Mouse (Mus musculus) heart, embryonic 11.5 days (tissue): ENCODE results near the gene Cdc42bpg. TPM values are rescaled to one million over a fixed set of nuclear protein-coding genes. Genes with fewer than 3 reads are reported as not detected.

Experiments used
- ATAC-seq: fragments of 200-750 bp; cut with Nextera tagmentation; replicated peaks from 2 replicates; pipeline ENCODE4 v1.8.0; 2017; ENCODE audit warnings: moderate library complexity; ENCODE audit not compliant: insufficient number of reproducible peaks, low FRiP score, low TSS enrichment
- H3K27ac ChIP-seq: fragments of 300-500 bp; sonication (generic); 2 replicates; pipeline ENCODE4 v1.5.1; 2014; ENCODE audit warnings: mild to moderate bottlenecking, low read depth, low read length
- H3K27me3 ChIP-seq: fragments of 300-500 bp; sonication (generic); 2 replicates; pipeline ENCODE4 v1.6.1; 2014; ENCODE audit warnings: mild to moderate bottlenecking, low read length, mixed read lengths; ENCODE audit not compliant: control insufficient read depth, insufficient read depth
- H3K36me3 ChIP-seq: fragments of 300-500 bp; sonication (generic); 2 replicates; pipeline ENCODE4 v1.6.1; 2014; ENCODE audit warnings: mild to moderate bottlenecking, low read length, moderate library complexity, mixed read lengths; ENCODE audit not compliant: control insufficient read depth, insufficient read depth
- H3K4me1 ChIP-seq: fragments of 300-500 bp; sonication (generic); 2 replicates; pipeline ENCODE4 v1.6.1; 2014; ENCODE audit warnings: low read length; ENCODE audit not compliant: control insufficient read depth, insufficient read depth
- H3K4me2 ChIP-seq: fragments of 300-500 bp; sonication (generic); 2 replicates; pipeline ENCODE4 v1.6.1; 2014; ENCODE audit warnings: mild to moderate bottlenecking, moderate library complexity
- H3K4me3 ChIP-seq: fragments of 300-500 bp; sonication (generic); 2 replicates; pipeline ENCODE4 v1.5.1; 2014; ENCODE audit warnings: low read depth, low read length
- H3K9ac ChIP-seq: fragments of 300-500 bp; sonication (generic); 2 replicates; pipeline ENCODE4 v1.6.1; 2014; ENCODE audit warnings: mild to moderate bottlenecking, low read depth, low read length, moderate library complexity
- H3K9me3 ChIP-seq: fragments of 300-500 bp; sonication (generic); replicated peaks from 2 replicates; pipeline ENCODE4 v1.6.1; 2016; ENCODE audit warnings: low read length; ENCODE audit not compliant: control insufficient read depth
- whole genome bisulfite sequencing: fragments of 180-500 bp; shearing (Covaris S2); extraction: QIAGEN DNeasy Blood & Tissue Kit; methylation state at CpG from one replicate; pipeline ENCODE4 v1.1.7; 2014; ENCODE audit not compliant: insufficient replicate concordance; 5-methylcytosine and 5-hydroxymethylcytosine counted together
- polyA plus RNA-seq: library from polyadenylated mRNA; unstranded; fragments of >200 nt; fragmentation: Nextera tagmentation; extraction: Ambion mirVana; gene quantifications from 2 replicates; pipeline ENCODE4 v1.2.1, GENCODE M21; 2014

The Cdc42bpg gene
- polyA plus RNA-seq, 1 experiment from 2014 or later: 0.74 TPM

DNA sequence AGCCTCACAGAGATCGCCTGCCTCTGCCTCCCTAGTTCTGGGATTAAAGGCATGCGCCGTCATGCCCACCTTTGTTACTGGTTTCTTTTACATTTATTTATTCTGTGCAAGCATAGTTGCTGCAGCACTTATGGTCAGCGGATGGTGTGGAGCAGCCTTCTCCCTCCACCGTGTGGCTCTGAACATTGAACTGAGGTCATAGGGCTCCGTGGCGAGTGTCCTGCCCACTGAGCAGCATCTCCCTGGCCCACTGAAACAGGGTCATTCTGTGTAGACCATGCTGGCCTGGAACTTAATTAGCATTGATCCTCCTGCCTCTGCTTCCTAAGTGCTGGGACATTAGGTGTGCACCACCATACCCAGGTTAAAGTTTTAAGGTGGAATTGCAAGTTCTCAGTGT, 25.7 kb upstream of the Cdc42bpg start:
- peaks cover 16% of the 10 kb centered on the region for H3K36me3 ChIP-seq
- peak overlapping the region; percentile 92 for H3K4me2 ChIP-seq
- peaks cover 70% of the 10 kb centered on the region for H3K4me1 ChIP-seq
- no peaks in the 10 kb centered on the region for H3K27me3 ChIP-seq
- H3K9ac ChIP-seq: no peak overlapping the region; the same call in 1 of the 2 replicates
- ATAC-seq: no peak
- 0 out of 2 replicates have a peak overlapping the region, but pooled peaks have one; percentile 97 for H3K4me3 ChIP-seq
- 89% methylated on average over 7 of the region's 7 CpGs for WGBS
- H3K27ac ChIP-seq: no peak overlapping the region
- H3K9me3 ChIP-seq: no peaks in the 10 kb centered on the region

GRCm38 (mm10) chr19:6281122-6282020, 24.9 kb upstream of the Cdc42bpg start:
- H3K4me1 ChIP-seq: peaks cover 75% of the 10 kb centered on the region
- peaks cover 16% of the 10 kb centered on the region for H3K36me3 ChIP-seq
- H3K27ac ChIP-seq: no peak overlapping the region
- H3K27me3 ChIP-seq: no peaks in the 10 kb centered on the region
- H3K4me3 ChIP-seq: no peak overlapping the region
- H3K9ac ChIP-seq: 0 out of 2 replicates have a peak overlapping the region, but pooled peaks have one; percentile 35
- no peaks in the 10 kb centered on the region for H3K9me3 ChIP-seq
- ATAC-seq: no peak
- H3K4me2 ChIP-seq: peak overlapping the region; percentile 92
- 72% methylated on average over 14 of the region's 14 CpGs for WGBS

- H3K4me2 ChIP-seq: peak overlapping the region; percentile 30
- peaks cover 88% of the 10 kb centered on the region for H3K4me1 ChIP-seq
- ATAC-seq: no peak
- no peaks in the 10 kb centered on the region for H3K9me3 ChIP-seq
- H3K27me3 ChIP-seq: no peaks in the 10 kb centered on the region
- H3K27ac ChIP-seq: peak overlapping the region; percentile 92
- 73% methylated on average over 5 of the region's 5 CpGs for WGBS
- H3K4me3 ChIP-seq: no peak overlapping the region
- H3K9ac ChIP-seq: peak overlapping the region; percentile 29; the same call in 1 of the 2 replicates
- peaks cover 16% of the 10 kb centered on the region for H3K36me3 ChIP-seq
Observed at GRCm38 (mm10) chr19:6283001-6283400, 23.3 kb upstream of the Cdc42bpg start.

DNA sequence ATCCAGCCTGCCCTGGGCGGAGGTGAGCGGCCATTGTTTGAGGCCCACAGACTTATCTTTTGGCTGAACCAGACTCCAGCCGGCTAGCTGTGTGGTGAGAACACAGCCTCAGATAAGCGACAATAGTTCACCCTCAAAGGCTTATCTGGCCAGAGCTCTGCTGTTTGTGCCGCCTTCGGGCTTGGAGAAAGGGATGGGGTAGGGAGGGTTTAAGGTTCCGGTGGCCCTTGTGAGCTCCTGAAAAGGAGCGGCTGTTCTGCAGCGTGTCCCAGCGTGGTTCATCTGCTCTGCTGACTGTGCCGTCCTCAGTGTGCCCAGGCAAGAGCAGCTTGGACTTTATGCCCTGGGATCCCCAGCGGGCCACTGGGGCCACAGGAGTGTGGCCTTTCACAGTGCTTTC, 21.8 kb upstream of the Cdc42bpg start:
- H3K27ac ChIP-seq: peak overlapping the region; percentile 92
- peak overlapping the region; percentile 49 for H3K4me2 ChIP-seq
- WGBS: 20% methylated on average over 12 of the region's 12 CpGs
- H3K9me3 ChIP-seq: no peaks in the 10 kb centered on the region
- ATAC-seq: peak; percentile 81
- H3K9ac ChIP-seq: peak overlapping the region; percentile 17; the same call in 1 of the 2 replicates
- H3K36me3 ChIP-seq: peaks cover 16% of the 10 kb centered on the region
- H3K27me3 ChIP-seq: no peaks in the 10 kb centered on the region
- peak overlapping the region; percentile 11; the same call in 1 of the 2 replicates for H3K4me3 ChIP-seq
- peaks cover 81% of the 10 kb centered on the region for H3K4me1 ChIP-seq

GRCm38 (mm10) chr19:6285226-6285625, 21.0 kb upstream of the Cdc42bpg start:
- 49% methylated on average over 8 of the region's 8 CpGs for WGBS
- H3K27me3 ChIP-seq: no peaks in the 10 kb centered on the region
- peak overlapping the region; percentile 49 for H3K4me2 ChIP-seq
- peak overlapping the region; percentile 92 for H3K27ac ChIP-seq
- H3K4me1 ChIP-seq: peaks cover 78% of the 10 kb centered on the region
- peak overlapping the region; percentile 28; the same call in 1 of the 2 replicates for H3K9ac ChIP-seq
- H3K36me3 ChIP-seq: peaks cover 16% of the 10 kb centered on the region
- no peak; the same call in 1 of the 2 replicates for ATAC-seq
- H3K4me3 ChIP-seq: no peak overlapping the region
- H3K9me3 ChIP-seq: no peaks in the 10 kb centered on the region

GRCm38 (mm10) chr19:6285632-6286433, 20.4 kb upstream of the Cdc42bpg start:
- peak overlapping the region; percentile 28; the same call in 1 of the 2 replicates for H3K9ac ChIP-seq
- 25% methylated on average over 7 of the region's 7 CpGs for WGBS
- ATAC-seq: peak; percentile 37; the same call in 1 of the 2 replicates
- peaks cover 73% of the 10 kb centered on the region for H3K4me1 ChIP-seq
- H3K27me3 ChIP-seq: no peaks in the 10 kb centered on the region
- no peaks in the 10 kb centered on the region for H3K9me3 ChIP-seq
- peak overlapping the region; percentile 49 for H3K4me2 ChIP-seq
- peaks cover 16% of the 10 kb centered on the region for H3K36me3 ChIP-seq
- peak overlapping the region; percentile 92 for H3K27ac ChIP-seq
- peak overlapping the region; percentile 18; the same call in 1 of the 2 replicates for H3K4me3 ChIP-seq

DNA sequence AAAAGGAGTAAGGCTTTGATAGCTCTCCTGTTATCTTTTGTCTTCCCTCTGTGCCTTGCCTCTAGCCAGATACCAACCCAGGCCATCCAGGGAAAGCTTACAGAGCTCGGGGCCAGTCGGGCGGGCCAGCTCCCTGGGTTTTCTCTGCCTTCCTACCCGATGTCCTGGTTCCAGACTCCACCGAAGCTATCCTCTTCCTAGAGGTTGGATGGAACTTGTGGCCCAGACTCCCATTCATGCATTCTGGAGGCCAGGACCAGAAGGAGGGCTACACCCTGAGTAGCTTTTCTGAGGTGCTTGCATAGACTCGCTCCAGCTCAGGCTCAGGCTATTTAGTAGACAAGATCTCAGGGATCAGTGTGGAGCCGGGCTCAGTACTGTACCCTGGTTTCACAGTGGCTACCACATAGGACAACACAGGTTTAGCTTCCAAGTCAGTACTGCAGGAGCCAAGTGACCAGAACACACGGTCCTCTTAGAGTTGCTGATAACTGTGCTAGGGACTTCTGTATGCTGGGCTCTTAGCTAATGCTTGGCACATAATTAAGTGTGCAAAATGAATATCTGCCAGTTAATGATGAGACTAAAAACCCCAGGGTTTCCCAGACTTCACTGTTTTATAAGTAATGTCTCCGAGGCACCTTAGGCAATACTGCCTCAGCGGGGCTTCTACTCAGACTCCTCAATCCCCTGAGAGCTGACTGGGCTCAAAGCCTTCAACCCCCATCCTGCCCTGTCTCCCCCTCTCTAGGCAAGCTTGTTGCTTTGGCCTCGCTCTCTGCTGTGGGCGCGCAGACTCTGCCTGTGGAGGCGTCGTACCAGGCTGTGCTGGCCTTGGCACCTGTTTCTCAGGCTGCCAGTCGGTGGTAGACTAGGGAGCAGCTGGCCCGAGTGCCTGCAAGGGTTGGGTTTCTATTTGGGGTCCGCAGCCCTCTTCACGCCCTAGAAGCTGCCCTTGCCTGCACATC, 19.5 kb upstream of the Cdc42bpg start:
- Histone ChIP-seq H3K36me3 (peaks cover 11% of the 10 kb centered on the region; the same call in 1 of the 2 replicates), H3K4me2 (peak overlapping the region; percentile 49), H3K27ac (peak overlapping the region; percentile 92), H3K4me1 (peaks cover 72% of the 10 kb centered on the region), H3K9ac (peak overlapping the region; percentile 2; the same call in 1 of the 2 replicates), H3K9me3 (no peaks in the 10 kb centered on the region), H3K27me3 (no peaks in the 10 kb centered on the region), H3K4me3 (peak overlapping the region; percentile 1; the same call in 1 of the 2 replicates)
- ATAC-seq: no peak
- WGBS: 63% methylated on average over 19 of the region's 19 CpGs
